Mouse (Mus musculus) intestine, embryonic 16.5 days (tissue): ENCODE measurements around the gene Gjd3. TPM values are rescaled to one million over a fixed set of nuclear protein-coding genes. Genes with fewer than 3 reads are reported as not detected.

Experiments
- ATAC-seq: fragments of 200-750 bp; cut with Nextera tagmentation; 2 replicates; pipeline ENCODE4 v1.8.0; 2017; ENCODE audit warnings: moderate TSS enrichment, moderate library complexity
- H3K27ac ChIP-seq: fragments of 300-500 bp; sonication (generic); 2 replicates; pipeline ENCODE4 v1.5.1; 2014; ENCODE audit warnings: mild to moderate bottlenecking, low read length
- H3K27me3 ChIP-seq: fragments of 300-500 bp; sonication (generic); replicated peaks from 2 replicates; pipeline ENCODE4 v1.6.1; 2014; ENCODE audit warnings: low read length, control low read depth, mixed read lengths; ENCODE audit not compliant: control insufficient read depth, insufficient read depth
- H3K36me3 ChIP-seq: fragments of 300-500 bp; sonication (generic); 2 replicates; pipeline ENCODE4 v1.6.1; 2014; ENCODE audit warnings: low read length, control low read depth; ENCODE audit not compliant: control insufficient read depth, insufficient read depth
- H3K4me1 ChIP-seq: fragments of 300-500 bp; sonication (generic); 2 replicates; pipeline ENCODE4 v1.6.1; 2014; ENCODE audit warnings: low read length, control low read depth, mixed read lengths; ENCODE audit not compliant: control insufficient read depth, insufficient read depth
- H3K4me2 ChIP-seq: fragments of 300-500 bp; sonication (generic); 2 replicates; pipeline ENCODE4 v1.6.1; 2014; ENCODE audit warnings: low read depth, low read length, control low read depth
- H3K4me3 ChIP-seq: fragments of 300-500 bp; sonication (generic); 2 replicates; pipeline ENCODE4 v1.5.1; 2014; ENCODE audit warnings: mild to moderate bottlenecking, low read length
- H3K9ac ChIP-seq: fragments of 300-500 bp; sonication (generic); 2 replicates; pipeline ENCODE4 v1.6.1; 2014; ENCODE audit warnings: low read depth, low read length
- H3K9me3 ChIP-seq: fragments of 300-500 bp; sonication (generic); 2 replicates; pipeline ENCODE4 v1.6.1; 2016; ENCODE audit warnings: low read length, control low read depth; ENCODE audit not compliant: control insufficient read depth
- WGBS: fragments of 180-500 bp; shearing (Covaris S2); extraction: QIAGEN DNeasy Blood & Tissue Kit; methylation state at CpG from one replicate; pipeline ENCODE4 v1.1.7; 2014; 5-methylcytosine and 5-hydroxymethylcytosine counted together
- polyA plus RNA-seq: library from polyadenylated mRNA; unstranded; fragments of >200 nt; fragmentation: Nextera tagmentation; extraction: Ambion mirVana; gene quantifications from 2 replicates; pipeline ENCODE4 v1.2.1, GENCODE M21; 2015

The Gjd3 gene
- polyA plus RNA-seq, 1 experiment from 2014 or later = not detected

DNA sequence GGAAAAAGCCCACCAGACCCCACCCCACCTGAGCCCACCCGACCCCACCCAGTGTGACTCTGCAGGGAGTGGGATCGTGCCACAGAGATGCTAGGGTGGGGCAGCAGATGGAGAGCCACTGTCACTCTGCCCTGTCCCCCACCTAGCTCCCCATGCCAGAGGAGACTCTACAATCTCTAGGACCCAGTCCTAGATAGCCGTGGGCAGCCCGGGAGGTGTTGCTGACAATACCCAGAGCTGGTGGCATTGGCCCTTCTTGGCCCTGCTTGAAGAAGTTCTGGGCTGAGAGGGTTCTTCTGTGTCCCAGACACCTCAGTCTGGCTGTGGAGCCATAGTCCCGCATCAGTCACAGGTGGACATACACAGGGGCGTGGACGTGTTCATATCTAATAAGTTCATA, 2.7 kb upstream of the Gjd3 start:
- Histone ChIP-seq H3K9ac (no peak overlapping the region), H3K9me3 (no peaks in the 10 kb centered on the region), H3K36me3 (no peaks in the 10 kb centered on the region), H3K27me3 (0 out of 2 replicates have a peak, but pooled peaks cover 9% of the 10 kb centered on the region), H3K4me3 (no peak overlapping the region), H3K27ac (no peak overlapping the region), H3K4me2 (no peak overlapping the region), H3K4me1 (peaks cover 6% of the 10 kb centered on the region)
- no peak for ATAC-seq
- WGBS = 88% methylated on average over 7 of the region's 7 CpGs

DNA sequence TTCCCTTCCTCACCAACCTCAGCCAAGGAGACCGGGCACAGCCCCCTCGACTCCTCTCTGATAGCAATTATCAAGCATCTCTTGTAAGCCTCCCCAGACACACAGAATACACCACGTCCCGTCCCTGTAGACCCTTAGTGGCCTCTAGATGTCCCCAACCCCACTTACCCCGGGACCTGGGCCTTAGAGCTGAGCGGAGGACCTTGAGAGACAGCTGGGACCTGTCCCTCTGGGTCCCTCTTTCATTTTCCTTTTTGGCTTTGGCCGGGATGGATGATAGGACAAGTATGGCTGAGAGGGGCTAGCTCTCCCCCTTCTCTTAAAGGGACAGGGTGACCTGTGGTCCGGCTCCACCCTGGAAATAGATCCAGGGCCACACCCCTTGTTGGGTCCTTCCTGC, 735 bp upstream of the Gjd3 start:
- WGBS = 50% methylated on average over 8 of the region's 8 CpGs
- no peak overlapping the region for H3K27ac ChIP-seq
- H3K27me3 ChIP-seq = 0 out of 2 replicates have a peak, but pooled peaks cover 9% of the 10 kb centered on the region
- no peak overlapping the region for H3K4me3 ChIP-seq
- no peaks in the 10 kb centered on the region for H3K36me3 ChIP-seq
- H3K9me3 ChIP-seq = no peaks in the 10 kb centered on the region
- no peak for ATAC-seq
- H3K9ac ChIP-seq = no peak overlapping the region
- H3K4me2 ChIP-seq = no peak overlapping the region
- H3K4me1 ChIP-seq = peaks cover 6% of the 10 kb centered on the region

DNA sequence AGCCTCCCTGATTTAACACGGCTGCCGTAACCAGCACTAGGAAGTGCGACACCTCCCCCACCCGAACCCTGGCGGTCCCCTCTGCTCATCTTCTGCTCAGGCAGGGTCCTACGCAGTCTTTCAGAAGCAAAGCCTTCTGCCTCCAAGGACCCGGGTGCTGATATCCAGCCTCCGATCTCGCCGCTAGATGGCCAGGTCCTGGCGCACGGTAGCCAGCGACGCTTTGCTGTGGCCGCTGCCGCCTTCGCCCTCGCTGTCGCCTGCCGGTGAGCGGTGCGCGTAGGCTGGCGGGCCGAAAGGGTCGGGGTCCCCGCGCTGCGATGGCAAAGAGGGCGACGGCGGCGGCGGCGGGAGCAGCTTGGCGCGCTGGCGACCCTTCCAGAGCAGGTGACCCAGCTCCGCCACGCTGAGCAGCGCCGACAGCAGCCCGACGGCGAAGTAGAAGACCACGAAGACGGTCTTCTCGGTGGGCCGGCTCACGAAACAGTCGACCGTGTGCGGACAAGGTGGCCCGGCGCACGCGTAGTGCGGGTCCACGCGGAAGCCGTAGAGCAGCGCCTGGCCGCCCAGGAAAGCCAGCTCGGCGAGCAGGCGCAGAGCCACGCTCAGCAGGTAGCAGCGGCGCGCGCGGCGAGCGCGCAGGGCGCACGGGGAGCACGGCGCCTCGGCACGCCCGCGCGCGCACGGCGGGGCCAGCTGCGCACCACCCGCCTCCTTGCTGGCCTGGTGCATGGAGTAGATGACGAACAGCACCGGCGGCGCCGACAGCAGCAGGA, 631 bp downstream of the Gjd3 start:
- ATAC-seq = peak; percentile 83
- Histone ChIP-seq H3K27ac (no peak overlapping the region), H3K4me3 (peak overlapping the region; percentile 63), H3K9me3 (no peaks in the 10 kb centered on the region), H3K9ac (peak overlapping the region; percentile 64), H3K4me1 (peaks cover 6% of the 10 kb centered on the region), H3K36me3 (no peaks in the 10 kb centered on the region), H3K4me2 (peak overlapping the region; percentile 97), H3K27me3 (0 out of 2 replicates have a peak, but pooled peaks cover 9% of the 10 kb centered on the region)
- WGBS = under 1% methylated on average over 94 of the region's 94 CpGs

DNA sequence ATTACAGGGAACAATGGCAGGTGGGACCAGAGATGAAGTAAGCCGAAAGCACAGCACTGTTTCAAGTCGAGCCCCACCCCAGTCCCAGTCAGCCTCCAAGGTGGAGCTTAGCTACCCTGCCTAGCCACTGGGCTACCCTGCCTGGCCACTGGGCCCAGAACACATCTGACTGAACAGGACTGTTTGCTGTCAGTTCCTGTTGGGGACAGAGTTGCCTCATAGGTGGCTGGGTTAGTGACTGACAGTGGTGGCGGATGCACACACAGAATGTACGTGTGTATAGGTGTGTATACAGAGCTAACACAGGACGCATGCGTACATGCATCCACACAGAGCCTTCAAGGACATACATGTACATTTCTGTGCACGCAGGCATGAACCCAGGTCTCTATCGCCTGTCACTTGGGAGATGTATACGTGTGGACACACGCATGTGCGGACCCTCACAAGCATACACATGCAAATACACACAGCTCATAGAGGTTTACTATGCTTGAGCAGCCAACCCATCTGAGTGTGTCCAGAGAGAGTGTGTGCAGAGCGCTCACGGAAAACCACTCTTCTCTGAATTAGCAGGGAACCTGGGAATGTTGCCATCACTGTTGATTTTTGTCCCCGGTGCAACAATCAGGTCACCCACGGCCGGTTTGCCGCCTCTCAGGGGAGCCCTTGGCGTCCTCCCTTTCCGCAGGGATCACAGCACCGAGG, 1.4 kb downstream of the Gjd3 start:
- no peaks in the 10 kb centered on the region for H3K9me3 ChIP-seq
- peak overlapping the region; percentile 64 for H3K9ac ChIP-seq
- H3K27ac ChIP-seq = no peak overlapping the region
- peak overlapping the region; percentile 97 for H3K4me2 ChIP-seq
- H3K4me3 ChIP-seq = peak overlapping the region; percentile 63
- H3K4me1 ChIP-seq = peaks cover 6% of the 10 kb centered on the region
- H3K36me3 ChIP-seq = no peaks in the 10 kb centered on the region
- H3K27me3 ChIP-seq = 0 out of 2 replicates have a peak, but pooled peaks cover 9% of the 10 kb centered on the region
- ATAC-seq = peak; percentile 19; the same call in 1 of the 2 replicates
- whole genome bisulfite sequencing = 36% methylated on average over 20 of the region's 20 CpGs

DNA sequence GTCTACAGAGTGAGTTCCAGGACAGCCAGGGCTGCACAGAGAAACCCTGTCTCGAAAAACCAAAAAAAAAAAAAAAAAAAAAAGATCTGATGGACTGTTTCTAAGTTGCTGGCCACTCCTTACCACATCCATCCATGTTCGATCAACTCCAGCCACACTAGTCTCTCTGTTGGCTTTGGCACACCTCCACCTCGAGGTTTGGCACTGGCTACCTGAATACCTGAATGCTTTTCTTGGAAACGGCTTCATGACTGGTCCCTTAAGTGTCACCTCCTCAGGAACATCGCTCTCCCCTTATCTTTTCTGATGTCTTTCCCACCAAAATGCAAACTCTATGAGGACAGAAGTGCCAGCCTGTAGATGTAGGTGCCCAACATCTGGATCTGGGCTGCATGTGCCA, 3.5 kb downstream of the Gjd3 start:
- no peak overlapping the region for H3K9ac ChIP-seq
- 83% methylated on average over 4 of the region's 5 CpGs for WGBS

DNA sequence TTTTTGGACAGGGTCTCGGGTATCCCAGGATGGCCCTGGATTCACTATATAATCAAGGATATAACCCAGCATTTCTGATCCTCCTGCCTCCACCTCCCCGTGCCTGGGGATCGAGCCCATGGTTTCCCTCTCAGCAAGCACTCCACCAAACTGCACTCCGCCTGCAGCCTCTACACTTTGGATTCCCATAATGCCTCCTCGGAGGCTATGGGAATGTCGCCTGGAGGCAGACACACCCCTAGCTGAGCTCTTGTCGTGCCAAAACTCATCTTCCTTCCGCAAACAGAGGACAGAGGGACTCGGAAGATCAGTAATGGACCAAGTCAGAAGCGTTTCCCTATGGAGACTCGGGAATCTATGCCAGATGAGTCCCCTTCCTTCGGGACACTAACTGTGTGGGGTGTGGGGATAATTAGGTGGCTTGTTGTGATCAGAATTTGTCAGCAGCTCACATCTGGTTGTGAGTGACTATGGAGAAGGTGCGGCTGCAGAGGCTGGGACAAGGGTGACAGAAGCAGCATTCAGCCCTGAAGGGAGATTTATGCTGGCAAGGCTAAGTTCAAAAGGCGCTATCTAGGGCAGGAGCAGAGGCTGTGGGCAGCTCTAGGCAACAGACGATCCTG, 4.2 kb downstream of the Gjd3 start:
- ATAC-seq = no peak
- WGBS = 59% methylated on average over 15 of the region's 15 CpGs
- Histone ChIP-seq H3K36me3 (peaks cover 9% of the 10 kb centered on the region), H3K4me2 (no peak overlapping the region), H3K4me3 (no peak overlapping the region), H3K27me3 (0 out of 2 replicates have a peak, but pooled peaks cover 9% of the 10 kb centered on the region), H3K4me1 (peaks cover 6% of the 10 kb centered on the region), H3K9me3 (no peaks in the 10 kb centered on the region), H3K9ac (no peak overlapping the region), H3K27ac (no peak overlapping the region)

More for the DNA sequence above, 3.5 kb downstream of the Gjd3 start:
- Histone ChIP-seq H3K36me3 (peaks cover 5% of the 10 kb centered on the region; the same call in 1 of the 2 replicates), H3K4me3 (no peak overlapping the region), H3K27me3 (0 out of 2 replicates have a peak, but pooled peaks cover 9% of the 10 kb centered on the region), H3K27ac (no peak overlapping the region), H3K4me2 (no peak overlapping the region), H3K9me3 (no peaks in the 10 kb centered on the region), H3K4me1 (peaks cover 6% of the 10 kb centered on the region)
- no peak for ATAC-seq

DNA sequence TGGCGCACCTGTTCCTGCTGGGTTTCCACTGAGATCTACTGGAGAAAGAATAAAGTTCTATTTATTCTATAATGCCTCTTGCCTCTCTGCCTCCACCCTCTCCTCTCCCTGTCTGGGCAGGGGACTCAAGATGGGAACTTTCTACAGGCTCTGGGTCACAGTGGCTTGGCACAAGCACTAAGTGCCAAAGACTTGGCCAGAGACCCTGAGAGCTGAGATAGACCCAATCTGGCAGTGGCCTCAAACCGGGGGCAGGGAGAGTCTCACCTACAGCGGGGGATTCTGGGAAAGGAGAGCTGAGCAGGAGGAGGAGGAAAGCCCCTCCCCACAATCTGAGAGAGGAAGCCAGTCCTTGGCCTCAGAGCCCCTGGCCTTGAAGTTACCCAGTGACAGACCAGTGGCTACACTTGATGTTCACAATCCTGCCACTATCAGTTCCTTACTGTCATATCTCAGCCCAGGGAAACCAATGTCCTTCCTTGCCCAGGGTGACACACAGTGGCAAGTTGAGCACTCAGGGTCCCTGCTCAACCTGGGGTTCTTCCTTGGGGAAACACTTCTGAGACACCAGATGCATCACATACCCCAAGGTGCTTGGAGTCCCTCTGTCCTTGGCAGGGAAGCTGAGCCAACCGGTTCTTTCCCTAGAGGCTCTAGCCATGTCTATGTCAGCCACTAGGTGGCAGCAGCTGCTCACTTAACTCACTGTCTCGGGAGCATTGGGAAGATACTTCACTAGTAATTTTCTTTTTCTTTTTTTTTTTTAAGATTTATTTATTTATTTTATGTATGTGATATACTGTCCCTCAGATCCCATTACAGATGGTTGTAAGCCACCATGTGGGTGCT, 7.7 kb downstream of the Gjd3 start:
- no peak overlapping the region for H3K9ac ChIP-seq
- no peak for ATAC-seq
- no peak overlapping the region for H3K4me2 ChIP-seq
- peaks cover 16% of the 10 kb centered on the region for H3K4me1 ChIP-seq
- no peak overlapping the region for H3K27ac ChIP-seq
- H3K27me3 ChIP-seq = no peaks in the 10 kb centered on the region
- H3K36me3 ChIP-seq = peaks cover 31% of the 10 kb centered on the region
- no peak overlapping the region for H3K4me3 ChIP-seq
- WGBS = 54% methylated on average over 5 of the region's 5 CpGs
- no peaks in the 10 kb centered on the region for H3K9me3 ChIP-seq

DNA sequence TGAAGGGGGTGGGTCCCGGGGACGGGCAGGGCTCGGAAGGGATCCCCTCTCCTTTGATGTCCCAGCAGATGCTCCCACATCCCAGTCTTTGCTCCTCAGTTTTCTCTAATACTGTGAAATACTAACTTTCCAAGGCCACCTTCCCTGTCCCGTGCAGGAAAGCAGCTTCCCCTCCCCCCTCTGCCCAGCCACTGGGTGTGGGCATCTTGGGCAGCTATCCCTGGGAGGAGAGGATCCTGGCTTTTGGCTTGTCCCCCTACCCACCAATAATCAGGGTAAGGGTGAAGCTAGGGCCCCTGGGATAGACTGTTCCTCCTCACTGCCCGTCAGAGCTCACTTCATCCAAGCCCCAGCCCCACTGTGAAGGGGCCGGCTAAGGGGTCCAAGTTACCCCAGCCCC, 8.6 kb downstream of the Gjd3 start:
- H3K9me3 ChIP-seq = no peaks in the 10 kb centered on the region
- no peak for ATAC-seq
- no peak overlapping the region for H3K9ac ChIP-seq
- no peak overlapping the region for H3K4me2 ChIP-seq
- H3K27ac ChIP-seq = no peak overlapping the region
- peaks cover 38% of the 10 kb centered on the region for H3K36me3 ChIP-seq
- H3K4me1 ChIP-seq = peaks cover 24% of the 10 kb centered on the region
- no peaks in the 10 kb centered on the region for H3K27me3 ChIP-seq
- H3K4me3 ChIP-seq = no peak overlapping the region
- 79% methylated on average over 6 of the region's 6 CpGs for WGBS
